Mouse (Mus musculus) limb, embryonic 13.5 days (tissue): ENCODE results near the gene Cd300c. TPM values are rescaled to one million over a fixed set of nuclear protein-coding genes. Genes with fewer than 3 reads are reported as not detected.
"Not testable (repeated sequence)": the region's sequence is repeated elsewhere in the genome, so short reads cannot be mapped to it uniquely, and the experiment has no call there.

Experiments used
- ATAC-seq: fragments of 200-750 bp; cut with Nextera tagmentation; 2 replicates; pipeline ENCODE4 v1.8.0; 2017; ENCODE audit warnings: low read depth, moderate number of reproducible peaks, moderate TSS enrichment; ENCODE audit not compliant: low FRiP score
- H3K27ac ChIP-seq: fragments of 300-500 bp; sonication (generic); 2 replicates; pipeline ENCODE4 v1.5.1; 2015; ENCODE audit warnings: inconsistent platforms, mild to moderate bottlenecking, moderate library complexity
- H3K27me3 ChIP-seq: fragments of 300-500 bp; sonication (generic); 2 replicates; pipeline ENCODE4 v1.6.1; 2015; ENCODE audit warnings: mild to moderate bottlenecking, inconsistent platforms
- H3K36me3 ChIP-seq: fragments of 300-500 bp; sonication (generic); 2 replicates; pipeline ENCODE4 v1.6.1; 2015; ENCODE audit warnings: inconsistent platforms, mild to moderate bottlenecking, moderate library complexity
- H3K4me1 ChIP-seq: fragments of 300-500 bp; sonication (generic); 2 replicates; pipeline ENCODE4 v1.6.1; 2015; ENCODE audit warnings: inconsistent platforms
- H3K4me2 ChIP-seq: fragments of 300-500 bp; sonication (generic); replicated peaks from 2 replicates; pipeline ENCODE4 v1.6.1; 2015; ENCODE audit warnings: inconsistent platforms, mild to moderate bottlenecking, moderate library complexity
- H3K4me3 ChIP-seq: fragments of 300-500 bp; sonication (generic); 2 replicates; pipeline ENCODE4 v1.5.1; 2015; ENCODE audit warnings: moderate library complexity, mild to moderate bottlenecking, inconsistent platforms
- H3K9ac ChIP-seq: fragments of 300-500 bp; sonication (generic); 2 replicates; pipeline ENCODE4 v1.6.1; 2015; ENCODE audit warnings: mild to moderate bottlenecking, inconsistent platforms
- H3K9me3 ChIP-seq: fragments of 300-500 bp; sonication (generic); 2 replicates; pipeline ENCODE4 v1.6.1; 2016; ENCODE audit warnings: inconsistent platforms
- WGBS: fragments of 180-500 bp; shearing (Covaris S2); methylation state at CpG from one replicate; pipeline ENCODE4 v1.1.7; 2015; 5-methylcytosine and 5-hydroxymethylcytosine counted together
- polyA plus RNA-seq: library from polyadenylated mRNA; unstranded; fragments of >200 nt; fragmentation: Nextera tagmentation; extraction: Ambion mirVana; gene quantifications from 2 replicates; pipeline ENCODE4 v1.2.1, GENCODE M21; 2015

Gene Cd300c
- not detected in 2 replicates for polyA plus RNA-seq

DNA sequence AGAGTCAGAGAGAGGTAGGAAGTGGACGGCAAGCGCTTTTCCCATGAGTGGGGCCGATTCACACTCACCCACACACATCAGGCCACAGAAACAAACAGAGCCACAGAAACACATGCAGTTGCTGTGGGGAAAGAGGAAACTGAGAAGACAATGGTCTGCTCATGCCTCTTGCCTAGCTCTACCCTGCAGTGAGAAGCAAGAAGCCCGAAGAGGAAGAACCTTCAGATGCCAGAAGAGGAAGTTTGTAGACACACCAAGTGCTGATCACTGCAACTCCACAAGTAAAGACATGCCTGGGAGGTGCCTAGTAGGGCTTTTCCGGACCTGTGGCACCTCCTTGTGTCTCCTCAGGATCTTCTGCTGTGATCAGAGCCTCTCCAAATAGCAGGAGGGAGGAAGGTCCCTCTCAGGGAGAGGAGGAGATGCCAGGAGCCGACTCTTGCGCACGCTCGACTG, at the start of gene Cd300c:
Gene Cd300c, minus strand, starts transcription at position 406 of the 456 bp plus-strand sequence.
- Histone ChIP-seq H3K27me3 (no peaks in the 10 kb centered on the region), H3K36me3 (no peaks in the 10 kb centered on the region), H3K4me2 (no peak within 1 kb of the TSS), H3K4me1 (no peaks in the 10 kb centered on the region), H3K4me3 (no peak within 1 kb of the TSS), H3K27ac (no peak within 1 kb of the TSS), H3K9ac (no peak within 1 kb of the TSS), H3K9me3 (peaks cover 7% of the 10 kb centered on the region)
- WGBS, result 81% methylated on average over 9 of the region's 9 CpGs
- no peak for ATAC-seq

- H3K9me3 ChIP-seq, H3K27ac ChIP-seq, H3K4me3 ChIP-seq, H3K9ac ChIP-seq, H3K27me3 ChIP-seq, H3K4me2 ChIP-seq, ATAC-seq, H3K36me3 ChIP-seq, H3K4me1 ChIP-seq: not testable (repeated sequence)
- no CpG with 5 or more reads among the region's 7 CpGs for WGBS
Observed at GRCm38 (mm10) chr11:115016093-115016492, 47.1 kb upstream of the Cd300c start, which contains the start of gene Cd300ld2. Gene Cd300ld2, minus strand, starts transcription at chr11:115016193.

- no peak overlapping the region; the same call in 1 of the 2 replicates for H3K27ac ChIP-seq
Observed at GRCm38 (mm10) chr11:115004070-115004469, 35.1 kb upstream of the Cd300c start.

GRCm38 (mm10) chr11:115001474-115002040, 32.6 kb upstream of the Cd300c start, which contains the start of gene Cd300c2:
Gene Cd300c2, minus strand, starts transcription at chr11:115001880.
- Histone ChIP-seq H3K9ac (no peak within 1 kb of the TSS), H3K4me2 (no peak within 1 kb of the TSS), H3K27ac (no peak within 1 kb of the TSS), H3K4me3 (no peak within 1 kb of the TSS), H3K4me1 (no peaks in the 10 kb centered on the region), H3K27me3 (0 out of 2 replicates have a peak, but pooled peaks cover 4% of the 10 kb centered on the region), H3K9me3 (no peaks in the 10 kb centered on the region), H3K36me3 (no peaks in the 10 kb centered on the region)
- ATAC-seq, result no peak
- 77% methylated on average over 7 of the region's 7 CpGs for WGBS

More at GRCm38 (mm10) chr11:115004070-115004469, 35.1 kb upstream of the Cd300c start:
- H3K4me3 ChIP-seq, result no peak overlapping the region
- no peak overlapping the region for H3K4me2 ChIP-seq
- H3K27me3 ChIP-seq, result 0 out of 2 replicates have a peak, but pooled peaks cover 4% of the 10 kb centered on the region
- no peak overlapping the region for H3K9ac ChIP-seq
- no peak for ATAC-seq
- no peaks in the 10 kb centered on the region for H3K36me3 ChIP-seq
- no peaks in the 10 kb centered on the region for H3K9me3 ChIP-seq
- 85% methylated on average over 5 of the region's 5 CpGs for WGBS
- H3K4me1 ChIP-seq, result no peaks in the 10 kb centered on the region

DNA sequence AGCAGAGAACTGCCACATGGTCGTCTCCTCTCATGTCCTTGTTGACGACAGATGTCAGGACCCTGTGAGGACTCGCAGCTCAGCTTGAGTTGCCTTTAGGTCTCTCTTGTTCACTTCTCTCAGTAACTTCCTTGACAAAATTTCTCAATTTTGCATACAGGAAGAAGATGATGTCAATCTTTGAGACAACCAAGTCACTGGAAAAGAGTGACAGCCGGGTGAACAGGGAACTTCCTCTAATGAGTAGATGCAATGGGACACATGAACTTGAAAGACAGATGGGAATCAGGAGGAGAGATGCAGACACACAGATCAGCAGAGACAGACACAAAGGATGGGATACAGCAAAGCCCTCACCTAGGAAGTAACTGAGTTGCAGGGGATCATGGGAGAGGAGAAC, 20.8 kb upstream of the Cd300c start, which contains the start of gene Cd300ld:
Gene Cd300ld, minus strand, starts transcription at position 130 of the 400 bp plus-strand sequence.
- ATAC-seq, result no peak
- H3K9me3 ChIP-seq, result no peaks in the 10 kb centered on the region
- H3K9ac ChIP-seq, result no peak within 1 kb of the TSS
- 84% methylated on average over 4 of the region's 4 CpGs for WGBS
- H3K27me3 ChIP-seq, result no peaks in the 10 kb centered on the region
- no peak within 1 kb of the TSS for H3K27ac ChIP-seq
- H3K4me3 ChIP-seq, result no peak within 1 kb of the TSS
- no peak within 1 kb of the TSS for H3K4me2 ChIP-seq
- H3K36me3 ChIP-seq, result no peaks in the 10 kb centered on the region
- H3K4me1 ChIP-seq, result no peaks in the 10 kb centered on the region

DNA sequence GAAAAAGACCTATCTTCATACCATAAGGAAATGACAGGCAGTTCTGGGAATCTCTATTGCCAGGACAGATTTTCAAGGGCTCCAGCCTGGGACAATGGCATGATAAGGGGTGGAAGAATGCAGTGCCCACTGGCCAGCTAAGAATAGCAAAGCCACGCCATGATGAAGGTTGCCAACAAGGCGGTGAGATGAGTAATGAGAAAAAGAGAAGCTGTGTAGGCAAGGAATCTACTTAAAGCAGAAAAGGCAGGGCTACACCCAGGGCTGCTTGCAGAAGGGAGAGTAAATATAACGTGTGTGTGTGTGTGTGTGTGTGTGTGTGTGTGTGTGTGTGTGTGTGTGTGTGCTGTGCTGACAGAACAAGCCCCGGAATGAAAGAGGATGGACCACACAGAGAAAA, 12.9 kb upstream of the Cd300c start:
- Histone ChIP-seq H3K27me3 (no peaks in the 10 kb centered on the region), H3K36me3 (no peaks in the 10 kb centered on the region), H3K4me3 (no peak overlapping the region), H3K4me2 (no peak overlapping the region), H3K4me1 (no peaks in the 10 kb centered on the region), H3K27ac (no peak overlapping the region), H3K9ac (no peak overlapping the region), H3K9me3 (peaks cover 24% of the 10 kb centered on the region)
- ATAC-seq, result no peak
- WGBS, result 77% methylated on average over 3 of the region's 4 CpGs

DNA sequence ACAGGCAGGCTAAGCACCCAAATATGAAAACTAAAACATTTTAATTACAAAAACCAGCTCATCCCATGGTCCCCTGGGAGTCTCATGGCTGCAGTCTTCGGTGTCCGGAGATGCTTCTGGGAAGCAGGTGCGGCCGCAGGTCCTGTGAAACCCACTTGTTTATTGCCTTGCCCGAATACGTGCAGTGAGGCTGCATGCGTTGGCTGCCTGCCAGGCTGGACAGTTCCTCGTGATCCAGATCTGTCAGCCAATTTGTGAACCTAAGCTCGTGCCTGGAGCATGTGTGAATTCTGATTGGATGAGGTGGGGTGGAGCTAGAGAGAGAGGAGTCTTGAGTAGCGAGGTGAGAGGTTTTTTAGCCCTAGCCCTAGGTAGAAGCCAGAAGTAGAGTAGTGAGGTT, 3.8 kb upstream of the Cd300c start:
- Histone ChIP-seq H3K9ac (no peak overlapping the region), H3K9me3 (peaks cover 22% of the 10 kb centered on the region), H3K36me3 (no peaks in the 10 kb centered on the region), H3K27me3 (no peaks in the 10 kb centered on the region), H3K4me1 (no peaks in the 10 kb centered on the region), H3K27ac (no peak overlapping the region), H3K4me3 (no peak overlapping the region), H3K4me2 (no peak overlapping the region)
- no peak for ATAC-seq
- 78% methylated on average over 10 of the region's 10 CpGs for WGBS

DNA sequence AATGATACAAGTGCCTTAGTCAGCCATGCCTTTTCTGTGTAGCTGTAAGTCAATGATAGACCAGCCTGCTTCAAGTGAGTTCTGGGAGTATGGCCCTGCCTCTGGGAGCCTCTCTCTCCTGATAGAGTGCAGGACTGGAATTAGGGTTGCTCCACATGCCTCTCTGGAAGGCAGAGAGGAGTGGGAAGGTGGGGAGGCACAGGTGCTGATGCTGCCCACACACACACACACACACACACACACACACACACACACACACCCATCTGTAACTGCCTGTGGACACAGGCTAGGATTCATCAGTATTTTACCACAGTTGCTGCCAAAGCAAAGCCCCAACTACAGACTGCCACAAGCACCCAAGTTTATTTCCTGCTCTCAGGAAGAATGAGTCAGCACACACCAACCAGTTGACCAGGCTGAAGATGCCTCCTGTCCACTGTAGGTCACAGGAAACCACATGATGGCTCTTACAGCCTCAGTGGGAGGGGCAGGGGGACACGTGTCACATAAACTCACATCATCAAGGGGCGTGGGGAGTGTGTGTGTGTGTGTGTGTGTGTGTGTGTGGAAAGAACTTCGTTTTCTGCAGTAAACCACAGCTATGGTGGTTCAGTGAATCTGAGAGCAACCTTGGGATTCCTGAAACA, 3.7 kb downstream of the Cd300c start:
- H3K9me3 ChIP-seq, result no peaks in the 10 kb centered on the region
- no peak overlapping the region for H3K4me3 ChIP-seq
- 58% methylated on average over 3 of the region's 3 CpGs for WGBS
- H3K36me3 ChIP-seq, result no peaks in the 10 kb centered on the region
- no peak overlapping the region for H3K9ac ChIP-seq
- H3K27ac ChIP-seq, result no peak overlapping the region
- ATAC-seq, result no peak
- H3K4me1 ChIP-seq, result no peaks in the 10 kb centered on the region
- H3K27me3 ChIP-seq, result no peaks in the 10 kb centered on the region
- H3K4me2 ChIP-seq, result no peak overlapping the region

- Histone ChIP-seq H3K36me3 (no peaks in the 10 kb centered on the region), H3K27ac (no peak overlapping the region), H3K4me2 (no peak overlapping the region), H3K9me3 (no peaks in the 10 kb centered on the region), H3K4me3 (no peak overlapping the region), H3K9ac (no peak overlapping the region), H3K4me1 (no peaks in the 10 kb centered on the region), H3K27me3 (no peaks in the 10 kb centered on the region)
- ATAC-seq, result no peak
- 65% methylated on average over 1 of the region's 1 CpGs for WGBS
Observed at GRCm38 (mm10) chr11:114960369-114960768, 8.6 kb downstream of the Cd300c start.

GRCm38 (mm10) chr11:114934144-114934543, 34.8 kb downstream of the Cd300c start, which contains the start of gene Cd300lb:
Gene Cd300lb, minus strand, starts transcription at chr11:114934386.
- H3K27me3 ChIP-seq, result no peaks in the 10 kb centered on the region
- no peaks in the 10 kb centered on the region for H3K4me1 ChIP-seq
- no peak within 1 kb of the TSS for H3K4me3 ChIP-seq
- no peak for ATAC-seq
- no peaks in the 10 kb centered on the region for H3K9me3 ChIP-seq
- no peaks in the 10 kb centered on the region for H3K36me3 ChIP-seq
- H3K9ac ChIP-seq, result no peak within 1 kb of the TSS
- H3K4me2 ChIP-seq, result no peak within 1 kb of the TSS
- WGBS, result 57% methylated on average over 6 of the region's 6 CpGs
- no peak within 1 kb of the TSS for H3K27ac ChIP-seq

DNA sequence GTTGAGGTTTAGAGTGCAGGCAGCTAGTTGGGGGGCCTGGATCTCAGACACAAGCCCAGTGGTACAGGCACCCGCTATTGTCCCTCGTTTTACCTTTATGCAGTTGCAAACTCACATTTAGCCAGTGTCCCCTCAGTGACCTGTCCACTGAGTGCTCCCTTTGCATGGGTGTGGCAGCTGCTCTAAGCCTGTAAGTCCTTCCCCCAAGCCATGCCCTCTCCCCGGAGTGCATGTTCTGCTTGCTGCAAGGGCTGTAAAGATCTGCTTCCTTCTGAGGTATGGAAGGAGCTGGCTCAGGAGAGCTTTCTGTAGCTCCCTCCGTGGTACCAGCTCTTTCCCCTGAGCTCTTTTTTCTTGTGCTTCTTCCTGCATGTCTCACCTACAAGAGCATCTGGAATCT, 35.4 kb downstream of the Cd300c start:
- no peak overlapping the region for H3K27ac ChIP-seq
- no peaks in the 10 kb centered on the region for H3K9me3 ChIP-seq
- H3K4me2 ChIP-seq, result no peak overlapping the region
- no peaks in the 10 kb centered on the region for H3K4me1 ChIP-seq
- no peaks in the 10 kb centered on the region for H3K27me3 ChIP-seq
- no peak for ATAC-seq
- H3K4me3 ChIP-seq, result no peak overlapping the region
- H3K9ac ChIP-seq, result no peak overlapping the region
- 72% methylated on average over 4 of the region's 4 CpGs for WGBS
- H3K36me3 ChIP-seq, result no peaks in the 10 kb centered on the region

- H3K4me2 ChIP-seq, result no peak overlapping the region
- no peak overlapping the region for H3K4me3 ChIP-seq
- no peaks in the 10 kb centered on the region for H3K27me3 ChIP-seq
- H3K9ac ChIP-seq, result no peak overlapping the region
- no peak for ATAC-seq
- 68% methylated on average over 5 of the region's 5 CpGs for WGBS
- H3K4me1 ChIP-seq, result no peaks in the 10 kb centered on the region
- no peak overlapping the region for H3K27ac ChIP-seq
- no peaks in the 10 kb centered on the region for H3K36me3 ChIP-seq
- no peaks in the 10 kb centered on the region for H3K9me3 ChIP-seq
Observed at GRCm38 (mm10) chr11:114931041-114931440, 37.9 kb downstream of the Cd300c start.
